Mouse (Mus musculus) liver, embryonic 14.5 days (tissue): Measurements from ENCODE around the gene Lyg1. TPM values are rescaled to one million over a fixed set of nuclear protein-coding genes. Genes with fewer than 3 reads are reported as not detected.

Experiments used
- ATAC-seq: fragments of 200-750 bp; cut with Nextera tagmentation; 2 replicates; pipeline ENCODE4 v1.8.0; 2017; ENCODE audit warnings: moderate number of reproducible peaks, mild to moderate bottlenecking, moderate library complexity; ENCODE audit not compliant: insufficient read depth
- DNase-seq, 3 experiments: peaks; one replicate each; pipeline ENCODE4 v3.0.0-alpha.2; 2012 to 2013; ENCODE audit warnings: low read depth in 3 of 3, low spot score in 3 of 3
- H3K27ac ChIP-seq: fragments of 300-500 bp; sonication (generic); 2 replicates; pipeline ENCODE4 v1.5.1; 2014; ENCODE audit warnings: moderate library complexity, mild to moderate bottlenecking, control low read depth, inconsistent platforms
- H3K27me3 ChIP-seq: fragments of 300-500 bp; sonication (generic); 2 replicates; pipeline ENCODE4 v1.6.1; 2014; ENCODE audit warnings: mild to moderate bottlenecking, low read length, moderate library complexity; ENCODE audit not compliant: control insufficient read depth, insufficient read depth
- H3K36me3 ChIP-seq: fragments of 300-500 bp; sonication (generic); replicated peaks from 2 replicates; pipeline ENCODE4 v1.6.1; 2014; ENCODE audit warnings: low read depth; ENCODE audit not compliant: control insufficient read depth, insufficient read depth
- H3K4me1 ChIP-seq, 2 experiments: fragments of 200-500 bp in 1 of 2; fragments of 300-500 bp in 1 of 2; sonication (generic) in 1 of 2; replicated peaks; 2 replicates each; pipeline ENCODE4 v1.6.1; 2012 to 2014; ENCODE audit warnings: antibody characterized with exemption in 1 of 2, inconsistent platforms in 1 of 2, low read length in 1 of 2; ENCODE audit not compliant: control insufficient read depth in 2 of 2, insufficient read depth in 2 of 2
- H3K4me2 ChIP-seq: fragments of 300-500 bp; sonication (generic); 2 replicates; pipeline ENCODE4 v1.6.1; 2014; ENCODE audit warnings: low read depth, mild to moderate bottlenecking, control low read depth, moderate library complexity
- H3K4me3 ChIP-seq, 2 experiments: fragments of 200-500 bp in 1 of 2; fragments of 300-500 bp in 1 of 2; sonication (generic) in 1 of 2; 2 replicates each; pipeline ENCODE4 v1.5.1; 2012 to 2014; ENCODE audit warnings: low read depth in 2 of 2, low read length in 2 of 2, mild to moderate bottlenecking in 2 of 2, control low read depth in 1 of 2, inconsistent platforms in 1 of 2, moderate library complexity in 1 of 2; ENCODE audit not compliant: insufficient read depth in 1 of 2
- H3K9ac ChIP-seq: fragments of 300-500 bp; sonication (generic); replicated peaks from 2 replicates; pipeline ENCODE4 v1.6.1; 2014; ENCODE audit warnings: mild to moderate bottlenecking, control low read depth, moderate library complexity
- H3K9me3 ChIP-seq: fragments of 300-500 bp; sonication (generic); 2 replicates; pipeline ENCODE4 v1.6.1; 2016; ENCODE audit warnings: low read length, mixed read lengths; ENCODE audit not compliant: control insufficient read depth
- CTCF ChIP-seq: IDR thresholded peaks from 2 replicates; pipeline ENCODE4 v1.5.1; 2016; ENCODE audit warnings: antibody characterized with exemption, low read depth, control low read depth
- EP300 ChIP-seq: IDR thresholded peaks from 2 replicates; pipeline ENCODE4 v1.6.1; 2016; ENCODE audit warnings: antibody characterized with exemption, low read depth
- WGBS: fragments of 180-500 bp; shearing (Covaris S2); extraction: QIAGEN DNeasy Blood & Tissue Kit; methylation state at CpG from one replicate; pipeline ENCODE4 v1.1.7; 2014; ENCODE audit not compliant: insufficient replicate concordance; 5-methylcytosine and 5-hydroxymethylcytosine counted together
- polyA plus RNA-seq, 2 experiments: library from polyadenylated mRNA; depleted of rRNA in 1 of 2; stranded (reverse) in 1 of 2; unstranded in 1 of 2; fragments of >200 nt; fragmentation: Nextera tagmentation in 1 of 2; extraction: Ambion mirVana in 1 of 2; gene quantifications; 2 replicates each; pipeline versions ENCODE4 v1.2.1 to v1.2.3; 2012 to 2014

Lyg1 gene
- polyA plus RNA-seq (2012; rRNA removed) (not detected in 2 replicates), polyA plus RNA-seq (2014; fragmentation: Nextera tagmentation; extraction: Ambion mirVana) (not detected in 2 replicates)

GRCm38 (mm10) chr1:37957659-37958058, at the start of gene Lyg1:
TSS of gene Lyg1 (minus strand) at chr1:37957759.
- no peak within 1 kb of the TSS for H3K9ac ChIP-seq
- no peak within 1 kb of the TSS for H3K4me3 ChIP-seq
- H3K27ac ChIP-seq: no peak within 1 kb of the TSS
- H3K36me3 ChIP-seq: no peaks in the 10 kb centered on the region
- 60% methylated on average over 5 of the region's 5 CpGs for WGBS
- no peaks in the 10 kb centered on the region for H3K27me3 ChIP-seq
- H3K4me2 ChIP-seq: no peak within 1 kb of the TSS
- ATAC-seq (no peak), DNase-seq (no peak)
- no peak for TF ChIP-seq CTCF
- no peak for TF ChIP-seq EP300
- H3K9me3 ChIP-seq: no peaks in the 10 kb centered on the region
- no peaks in the 10 kb centered on the region for H3K4me1 ChIP-seq

- no peak overlapping the region; the same call in 1 of the 2 replicates for H3K27ac ChIP-seq
Observed at GRCm38 (mm10) chr1:38006741-38007140, 49.2 kb upstream of the Lyg1 start.

GRCm38 (mm10) chr1:38003046-38003445, 45.5 kb upstream of the Lyg1 start:
- H3K4me1 ChIP-seq: peaks cover 31 to 44% of the 10 kb centered on the region in 2 experiments
- no peak overlapping the region for H3K4me3 ChIP-seq
- H3K9ac ChIP-seq: no peak overlapping the region
- H3K27me3 ChIP-seq: no peaks in the 10 kb centered on the region
- no peak overlapping the region for H3K27ac ChIP-seq
- WGBS: 59% methylated on average over 3 of the region's 3 CpGs
- ATAC-seq (no peak), DNase-seq (no peak)
- H3K4me2 ChIP-seq: no peak overlapping the region
- TF ChIP-seq EP300: no peak
- TF ChIP-seq CTCF: no peak
- H3K36me3 ChIP-seq: no peaks in the 10 kb centered on the region; the same call in 1 of the 2 replicates
- no peaks in the 10 kb centered on the region for H3K9me3 ChIP-seq

More at GRCm38 (mm10) chr1:38006741-38007140, 49.2 kb upstream of the Lyg1 start:
- Histone ChIP-seq H3K36me3 (no peaks in the 10 kb centered on the region; the same call in 1 of the 2 replicates), H3K4me3 (no peak overlapping the region), H3K4me1 (peaks cover 46 to 52% of the 10 kb centered on the region in 2 experiments), H3K4me2 (no peak overlapping the region), H3K27me3 (no peaks in the 10 kb centered on the region), H3K9ac (no peak overlapping the region), H3K9me3 (no peaks in the 10 kb centered on the region)
- no peak for DNase-seq
- 71% methylated on average over 3 of the region's 3 CpGs for WGBS
- ATAC-seq: no peak
- no peak for TF ChIP-seq EP300
- no peak for TF ChIP-seq CTCF

GRCm38 (mm10) chr1:38001956-38002355, 44.4 kb upstream of the Lyg1 start:
- Histone ChIP-seq H3K4me3 (no peak overlapping the region), H3K27me3 (no peaks in the 10 kb centered on the region), H3K4me1 (peaks cover 24 to 35% of the 10 kb centered on the region in 2 experiments), H3K27ac (no peak overlapping the region; the same call in 1 of the 2 replicates), H3K4me2 (peak overlapping the region; percentile 33; the same call in 1 of the 2 replicates), H3K9ac (no peak overlapping the region), H3K36me3 (no peaks in the 10 kb centered on the region; the same call in 1 of the 2 replicates), H3K9me3 (no peaks in the 10 kb centered on the region)
- 84% methylated on average over 9 of the region's 9 CpGs for WGBS
- TF ChIP-seq EP300: no peak
- TF ChIP-seq CTCF: 0 out of 2 replicates have a peak, but pooled peaks have one; percentile 7
- DNase-seq: no peak
- ATAC-seq: no peak

- WGBS: 32% methylated on average over 8 of the region's 8 CpGs
Observed at GRCm38 (mm10) chr1:38000844-38001243, 43.3 kb upstream of the Lyg1 start.

More at GRCm38 (mm10) chr1:38000844-38001243, 43.3 kb upstream of the Lyg1 start:
- 0 out of 4 replicates have a peak overlapping the region, but pooled peaks of 1 of the 2 experiments have one; percentile 10 for H3K4me3 ChIP-seq
- H3K9ac ChIP-seq: peak overlapping the region; percentile 23
- peak overlapping the region; percentile 33; the same call in 1 of the 2 replicates for H3K27ac ChIP-seq
- H3K4me1 ChIP-seq: peaks cover 25 to 35% of the 10 kb centered on the region in 2 experiments
- H3K27me3 ChIP-seq: no peaks in the 10 kb centered on the region
- H3K36me3 ChIP-seq: no peaks in the 10 kb centered on the region; the same call in 1 of the 2 replicates
- no peak for DNase-seq
- TF ChIP-seq EP300 (no peak), CTCF (no peak)
- no peak for ATAC-seq
- H3K9me3 ChIP-seq: no peaks in the 10 kb centered on the region
- H3K4me2 ChIP-seq: peak overlapping the region; percentile 53
